ENCODE assay signal across 8 mouse cellular contexts in the genomic region with DNA sequence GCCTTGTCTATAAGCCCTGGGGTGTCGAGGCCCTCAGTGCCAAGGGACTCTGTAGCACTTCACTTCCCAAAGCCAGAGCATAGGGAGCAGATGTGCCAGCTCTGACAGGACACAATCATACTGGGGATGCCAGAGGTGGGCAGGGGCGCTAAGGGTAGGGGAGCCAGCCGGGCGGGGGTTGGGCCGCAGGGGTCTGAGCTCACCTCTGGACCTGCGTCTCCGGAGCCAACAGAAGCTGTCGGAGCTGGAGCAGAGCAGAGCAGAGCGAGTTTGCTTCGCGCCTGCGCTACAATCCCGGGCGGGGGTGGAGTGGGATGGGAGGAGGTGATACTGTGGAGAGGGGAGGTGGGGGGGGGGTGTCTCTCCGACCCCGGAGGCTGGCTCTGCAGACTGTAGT. TPM values are rescaled to one million over a fixed set of nuclear protein-coding genes. Genes with fewer than 3 reads are reported as not detected.
DNase-seq lines count a peak whose midpoint lies in the region; ATAC-seq and TF ChIP-seq lines count a peak whose summit lies in the region.

Gene Nrsn2 (minus strand): TSS at position 294 of the 397 bp plus-strand sequence.

- H3K27ac ChIP-seq in kidney, embryonic 14.5 days (ENCODE audit: low read depth, low read length) = no peak within 1 kb of the TSS
- peak within 1 kb of the TSS; percentile 36; the same call in 1 of the 2 replicates for H3K27ac ChIP-seq in embryonic facial prominence, embryonic 12.5 days
- no peak within 1 kb of the TSS for H3K27ac ChIP-seq in intestine, embryonic 16.5 days (ENCODE audit: low read length)
- peak within 1 kb of the TSS; percentile 91 for H3K27ac ChIP-seq in midbrain, postnatal 0 days (ENCODE audit: low read depth, low read length)

- H3K9me3 ChIP-seq in kidney, embryonic 14.5 days (ENCODE audit: control insufficient read depth, low read length) = no peaks in the 10 kb centered on the region
- H3K9me3 ChIP-seq in embryonic facial prominence, embryonic 12.5 days = no peaks in the 10 kb centered on the region
- H3K9me3 ChIP-seq in intestine, embryonic 16.5 days (ENCODE audit: control insufficient read depth, low read length) = no peaks in the 10 kb centered on the region
- no peaks in the 10 kb centered on the region for H3K9me3 ChIP-seq in midbrain, postnatal 0 days (ENCODE audit: low read length)

- H3K4me3 ChIP-seq in kidney, embryonic 14.5 days (ENCODE audit: low read length) = no peak within 1 kb of the TSS
- H3K4me3 ChIP-seq in embryonic facial prominence, embryonic 12.5 days = peak within 1 kb of the TSS; percentile 25
- H3K4me3 ChIP-seq in intestine, embryonic 16.5 days (ENCODE audit: low read length) = no peak within 1 kb of the TSS
- peak within 1 kb of the TSS; percentile 38 for H3K4me3 ChIP-seq in midbrain, postnatal 0 days (ENCODE audit: low read depth, low read length)

- no peak for DNase-seq in kidney, postnatal 4 days
- DNase-seq in midbrain, postnatal 0 days (ENCODE audit: low spot score) = peak; percentile 67
- DNase-seq in thymus, postnatal 36 days = no peak

- H3K36me3 ChIP-seq in kidney, embryonic 14.5 days (ENCODE audit: control insufficient read depth, insufficient read depth, low read length) = no peaks in the 10 kb centered on the region
- no peaks in the 10 kb centered on the region for H3K36me3 ChIP-seq in embryonic facial prominence, embryonic 12.5 days
- H3K36me3 ChIP-seq in intestine, embryonic 16.5 days (ENCODE audit: control insufficient read depth, insufficient read depth, low read length) = no peaks in the 10 kb centered on the region
- no peaks in the 10 kb centered on the region for H3K36me3 ChIP-seq in midbrain, postnatal 0 days (ENCODE audit: insufficient read depth, low read length)

- WGBS in kidney, embryonic 14.5 days = 1% methylated on average over 16 of the region's 16 CpGs
- WGBS in embryonic facial prominence, embryonic 12.5 days = under 1% methylated on average over 16 of the region's 16 CpGs
- 6% methylated on average over 14 of the region's 16 CpGs for WGBS in intestine, embryonic 16.5 days
- 2% methylated on average over 15 of the region's 16 CpGs for WGBS in midbrain, postnatal 0 days

- H3K4me2 ChIP-seq in kidney, embryonic 14.5 days (replicated peaks; ENCODE audit: low read depth, low read length) = peak within 1 kb of the TSS; percentile 27; the same call in 1 of the 2 replicates
- peak within 1 kb of the TSS; percentile 54 for H3K4me2 ChIP-seq in embryonic facial prominence, embryonic 12.5 days (replicated peaks)
- peak within 1 kb of the TSS; percentile 18; the same call in 1 of the 2 replicates for H3K4me2 ChIP-seq in intestine, embryonic 16.5 days (ENCODE audit: low read depth, low read length)
- H3K4me2 ChIP-seq in midbrain, postnatal 0 days (ENCODE audit: low read depth, low read length, poor library complexity, severe bottlenecking) = peak within 1 kb of the TSS; percentile 66

- peaks cover 8% of the 10 kb centered on the region for H3K27me3 ChIP-seq in kidney, embryonic 14.5 days (ENCODE audit: control insufficient read depth, insufficient read depth, low read length)
- H3K27me3 ChIP-seq in embryonic facial prominence, embryonic 12.5 days = peaks cover 21% of the 10 kb centered on the region; the same call in 1 of the 2 replicates
- peaks cover 8% of the 10 kb centered on the region for H3K27me3 ChIP-seq in intestine, embryonic 16.5 days (replicated peaks; ENCODE audit: control insufficient read depth, insufficient read depth, low read length)
- no peaks in the 10 kb centered on the region for H3K27me3 ChIP-seq in midbrain, postnatal 0 days (ENCODE audit: insufficient read depth, low read length)

- no peak within 1 kb of the TSS for H3K9ac ChIP-seq in kidney, embryonic 14.5 days (ENCODE audit: low read depth, low read length)
- peak within 1 kb of the TSS; percentile 24; the same call in 1 of the 2 replicates for H3K9ac ChIP-seq in embryonic facial prominence, embryonic 12.5 days
- H3K9ac ChIP-seq in intestine, embryonic 16.5 days (ENCODE audit: low read depth, low read length) = no peak within 1 kb of the TSS
- H3K9ac ChIP-seq in midbrain, postnatal 0 days (replicated peaks; ENCODE audit: low read length, poor library complexity, severe bottlenecking) = peak within 1 kb of the TSS; percentile 60

- H3K4me1 ChIP-seq in kidney, embryonic 14.5 days (ENCODE audit: control insufficient read depth, insufficient read depth, low read length) = peaks cover 6% of the 10 kb centered on the region; the same call in 1 of the 2 replicates
- peaks cover 15% of the 10 kb centered on the region for H3K4me1 ChIP-seq in embryonic facial prominence, embryonic 12.5 days
- peaks cover 4% of the 10 kb centered on the region; the same call in 1 of the 2 replicates for H3K4me1 ChIP-seq in intestine, embryonic 16.5 days (ENCODE audit: control insufficient read depth, insufficient read depth, low read length)
- H3K4me1 ChIP-seq in midbrain, postnatal 0 days (ENCODE audit: insufficient read depth, low read length) = peaks cover 10% of the 10 kb centered on the region; the same call in 1 of the 2 replicates

- peak; percentile 59 for ATAC-seq in kidney, embryonic 14.5 days (ENCODE audit: low FRiP score, low TSS enrichment)
- peak; percentile 72 for ATAC-seq in embryonic facial prominence, embryonic 12.5 days (ENCODE audit: insufficient number of reproducible peaks, insufficient read depth, low FRiP score, low TSS enrichment)
- ATAC-seq in intestine, embryonic 16.5 days = peak; percentile 44
- peak; percentile 87 for ATAC-seq in midbrain, postnatal 0 days (ENCODE audit: low FRiP score)
- ATAC-seq in inflammation-experienced regulatory T-cells, adult 6 months = no peak
- no peak for ATAC-seq in megakaryocyte-erythroid progenitor cell, adult 5-6 weeks (replicated peaks; ENCODE audit: low FRiP score, low TSS enrichment, poor library complexity, severe bottlenecking)

- no peak for TF ChIP-seq CTCF in midbrain, postnatal 0 days (IDR thresholded peaks at IDR 0.05)

RNA-seq across cellular contexts. Expression of gene Nrsn2, which starts in this region (rescaled TPM):
- polyA plus RNA-seq in kidney, embryonic 14.5 days (2014; fragmentation: Nextera tagmentation; extraction: Ambion mirVana) = 1.7 and 2.4 TPM in 2 replicates
- polyA plus RNA-seq in embryonic facial prominence, embryonic 12.5 days (2016; fragmentation: Nextera tagmentation; extraction: Ambion mirVana) = 4.3 and 4.9 TPM in 2 replicates
- polyA plus RNA-seq in intestine, embryonic 16.5 days (2015; fragmentation: Nextera tagmentation; extraction: Ambion mirVana) = 2.5 and 2.7 TPM in 2 replicates
- total RNA-seq in midbrain, postnatal 0 days (2014; rRNA removed) = 72.5 and 80.2 TPM in 2 replicates
- 103 and 111 TPM in 2 replicates for polyA plus RNA-seq in midbrain, postnatal 0 days (2015; fragmentation: Nextera tagmentation; extraction: Ambion mirVana)
- not detected for polyA plus RNA-seq in inflammation-experienced regulatory T-cells, adult 6 months (2017; shearing (Covaris generic))
- not detected in 2 replicates for total RNA-seq in megakaryocyte-erythroid progenitor cell, adult 5-6 weeks (2014; fragmentation: Nextera tagmentation)
- total RNA-seq in megakaryocyte-erythroid progenitor cell, adult 5-6 weeks (2017) = not detected in 2 replicates

Comparison
In these comparisons a context has a peak if more than half of its experiments do, and no peak if none do; other contexts are left out.
1. RNA of gene Nrsn2 (total RNA-seq): 72.5 to 80.2 TPM in midbrain, postnatal 0 days; not detected in megakaryocyte-erythroid progenitor cell, adult 5-6 weeks; every median in the first group is over 10 times any median in the second.
2. RNA of gene Nrsn2 (polyA plus RNA-seq): 103 to 111 TPM in midbrain, postnatal 0 days; 4.3 to 4.9 TPM in embryonic facial prominence, embryonic 12.5 days, 2.5 to 2.7 TPM in intestine, embryonic 16.5 days, 1.7 to 2.4 TPM in kidney, embryonic 14.5 days and not detected in inflammation-experienced regulatory T-cells, adult 6 months; every median in the first group is over 10 times any median in the second.
3. ATAC-seq: peak in kidney, embryonic 14.5 days (single experiment), embryonic facial prominence, embryonic 12.5 days (single experiment), intestine, embryonic 16.5 days (single experiment) and midbrain, postnatal 0 days (single experiment); none in inflammation-experienced regulatory T-cells, adult 6 months (single experiment) and megakaryocyte-erythroid progenitor cell, adult 5-6 weeks (single experiment).
4. H3K27ac ChIP-seq: peak in embryonic facial prominence, embryonic 12.5 days (single experiment) and midbrain, postnatal 0 days (single experiment); none in kidney, embryonic 14.5 days (single experiment) and intestine, embryonic 16.5 days (single experiment).
5. H3K4me3 ChIP-seq: peak in embryonic facial prominence, embryonic 12.5 days (single experiment) and midbrain, postnatal 0 days (single experiment); none in kidney, embryonic 14.5 days (single experiment) and intestine, embryonic 16.5 days (single experiment).
6. H3K9ac ChIP-seq: peak in embryonic facial prominence, embryonic 12.5 days (single experiment) and midbrain, postnatal 0 days (single experiment); none in kidney, embryonic 14.5 days (single experiment) and intestine, embryonic 16.5 days (single experiment).
7. Peak in every context shown above with its lines, with median percentiles within 50 percentile points of each other: H3K4me2 ChIP-seq.